Mouse (Mus musculus) myocyte (in vitro differentiated cells): ENCODE results near the gene Ak2. TPM values are rescaled to one million over a fixed set of nuclear protein-coding genes. Genes with fewer than 3 reads are reported as not detected.

ENCODE experiments used
- H3K27me3 ChIP-seq: one replicate; pipeline ENCODE4 v1.6.1; 2011; ENCODE audit not compliant: control insufficient read depth, insufficient read depth, insufficient read length
- H3K36me3 ChIP-seq: one replicate; pipeline ENCODE4 v1.6.1; 2011; ENCODE audit not compliant: control insufficient read depth, insufficient read depth
- H3K4me2 ChIP-seq: one replicate; pipeline ENCODE4 v1.6.1; 2011; ENCODE audit warnings: low read depth, control low read depth
- H3K4me3 ChIP-seq: one replicate; pipeline ENCODE4 v1.5.1; 2011; ENCODE audit warnings: mild to moderate bottlenecking, control low read depth, moderate library complexity
- H3K79me2 ChIP-seq: one replicate; pipeline ENCODE4 v1.6.1; 2011; ENCODE audit not compliant: control insufficient read depth, insufficient read depth
- H3ac ChIP-seq: one replicate; pipeline ENCODE4 v1.6.1; 2011; ENCODE audit not compliant: control insufficient read depth, insufficient read length
- CEBPB ChIP-seq: IDR thresholded peaks from 2 replicates; pipeline ENCODE4 v1.6.1; 2011; ENCODE audit warnings: mild to moderate bottlenecking, moderate library complexity; ENCODE audit not compliant: poor library complexity, insufficient read depth, severe bottlenecking
- E2F4 ChIP-seq: IDR thresholded peaks from one replicate; pipeline ENCODE4 v1.6.1; 2011; ENCODE audit warnings: mild to moderate bottlenecking, control low read depth, moderate library complexity; ENCODE audit not compliant: insufficient read depth
- MAX ChIP-seq: IDR thresholded peaks from one replicate; pipeline ENCODE4 v1.6.1; 2011; ENCODE audit warnings: low read depth, mild to moderate bottlenecking, control low read depth
- MYOD1 ChIP-seq, 3 experiments: IDR thresholded peaks; one replicate each; pipeline ENCODE4 v1.6.1; 2011; ENCODE audit warnings: control low read depth in 2 of 3, low read depth in 2 of 3, mild to moderate bottlenecking in 2 of 3, moderate library complexity in 1 of 3; ENCODE audit not compliant: insufficient read length in 2 of 3, control insufficient read depth in 1 of 3
- MYOG ChIP-seq, 3 experiments: IDR thresholded peaks; one replicate each; pipeline ENCODE4 v1.6.1; 2011; ENCODE audit warnings: control low read depth in 2 of 3, low read depth in 2 of 3, mild to moderate bottlenecking in 2 of 3; ENCODE audit not compliant: insufficient read length in 2 of 3, control insufficient read depth in 1 of 3, insufficient read depth in 1 of 3
- POLR2A ChIP-seq: IDR thresholded peaks from one replicate; pipeline ENCODE4 v1.6.1; 2011; ENCODE audit warnings: low read depth, mild to moderate bottlenecking, control low read depth, moderate library complexity; ENCODE audit not compliant: insufficient read length
- POLR2AphosphoS2 ChIP-seq: IDR thresholded peaks from one replicate; pipeline ENCODE4 v1.6.1; 2011; ENCODE audit warnings: low read depth, control low read depth; ENCODE audit not compliant: insufficient read length
- REST ChIP-seq: IDR thresholded peaks from one replicate; pipeline ENCODE4 v1.6.1; 2011; ENCODE audit warnings: mild to moderate bottlenecking, control low read depth, moderate library complexity; ENCODE audit not compliant: insufficient read depth, insufficient read length
- SRF ChIP-seq: IDR thresholded peaks from one replicate; pipeline ENCODE4 v1.6.1; 2011; ENCODE audit warnings: low read depth; ENCODE audit not compliant: control insufficient read depth, insufficient read length
- TCF12 ChIP-seq: IDR thresholded peaks from one replicate; pipeline ENCODE4 v1.6.1; 2011; ENCODE audit warnings: mild to moderate bottlenecking, control low read depth; ENCODE audit not compliant: poor library complexity, insufficient read depth, severe bottlenecking
- TCF3 ChIP-seq: IDR thresholded peaks from one replicate; pipeline ENCODE4 v1.6.1; 2011; ENCODE audit warnings: low read depth, control low read depth; ENCODE audit not compliant: insufficient read length
- USF1 ChIP-seq: IDR thresholded peaks from one replicate; pipeline ENCODE4 v1.6.1; 2011; ENCODE audit warnings: low read depth, mild to moderate bottlenecking, control low read depth, moderate library complexity
- polyA plus RNA-seq: library from polyadenylated mRNA; unstranded; fragments of >200 nt; fragmentation: generic; extraction: Trizol; gene quantifications from one replicate; pipeline ENCODE4 v1.2.1, GENCODE M21; 2012; ENCODE audit warnings: missing spikeins

Gene Ak2
- polyA plus RNA-seq, 1 experiment, result 83.0 TPM

DNA sequence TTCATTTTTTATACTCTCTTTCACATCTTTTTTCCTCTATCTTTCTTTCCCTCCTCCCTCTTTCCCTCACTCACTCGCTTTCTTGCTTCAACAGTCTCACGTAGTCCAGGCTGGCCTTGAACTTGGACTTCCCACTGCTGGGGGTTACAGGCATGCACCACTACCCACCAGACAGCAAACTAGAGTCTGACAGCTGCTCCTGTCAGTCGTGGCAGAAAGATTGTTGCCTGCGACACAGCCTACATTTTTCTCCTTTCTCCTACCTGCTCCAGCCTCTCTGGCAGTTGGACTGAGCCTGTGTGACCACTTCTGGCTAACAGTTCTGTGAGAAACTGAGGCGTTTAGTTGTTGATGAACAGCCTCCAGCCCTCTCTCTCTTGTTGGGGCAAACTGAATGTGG, 63.8 kb downstream of the Ak2 start:
- H3K27me3 ChIP-seq, result no peaks in the 10 kb centered on the region

DNA sequence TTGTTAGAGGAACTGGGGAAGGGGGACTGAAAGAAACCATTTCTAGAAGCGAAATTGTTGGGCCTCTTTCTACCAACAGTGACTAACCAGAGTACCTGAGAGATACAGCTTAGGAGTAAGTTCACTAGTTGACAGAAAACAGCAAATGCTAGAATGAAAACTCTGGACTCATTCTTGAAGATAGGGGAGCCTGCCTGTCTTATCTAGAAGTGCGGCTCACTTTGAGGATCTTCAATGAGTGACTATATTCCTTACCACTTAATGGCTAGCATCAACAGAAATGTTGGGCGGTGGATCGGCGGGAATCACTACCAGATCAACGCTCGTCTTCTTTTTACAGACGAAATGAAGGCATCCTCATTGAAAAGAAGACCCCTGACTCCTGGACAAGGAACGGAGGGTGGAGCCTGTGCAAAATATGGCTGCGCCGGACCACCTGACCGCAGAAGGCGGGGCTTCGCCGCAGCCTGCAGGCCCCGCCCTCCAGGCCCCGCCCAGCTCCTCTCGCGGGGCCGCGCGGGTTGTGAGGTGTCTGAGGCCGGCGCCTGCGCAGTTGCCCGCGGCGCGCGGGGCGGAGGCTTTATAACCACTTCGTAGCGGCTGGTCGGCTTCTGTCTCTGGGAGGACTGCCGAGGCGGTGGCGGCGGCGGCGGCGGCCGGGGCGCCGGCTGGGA, 65.9 kb downstream of the Ak2 start:
- peaks cover 1% of the 10 kb centered on the region for H3K36me3 ChIP-seq
- H3K79me2 ChIP-seq, result peaks cover 40% of the 10 kb centered on the region
- H3K4me3 ChIP-seq, result peak overlapping the region; percentile 69
- peak overlapping the region; percentile 71 for H3K4me2 ChIP-seq
- no peak for TF ChIP-seq MYOD1 (IDR thresholded peaks at IDR 0.05; ENCODE audit: control insufficient read depth in 1 of 3, insufficient read length in 2 of 3, low read depth in 2 of 3)
- peak in 1 of 3 experiments; percentile 36 for TF ChIP-seq MYOG (IDR thresholded peaks at IDR 0.05; ENCODE audit: control insufficient read depth in 1 of 3, insufficient read depth in 1 of 3, insufficient read length in 2 of 3, low read depth in 2 of 3)
- TF ChIP-seq TCF3, result no peak
- no peak for TF ChIP-seq MAX
- TF ChIP-seq SRF, result peak; percentile 16
- TF ChIP-seq E2F4, result no peak
- peak; percentile 99 for TF ChIP-seq POLR2A
- TF ChIP-seq TCF12, result no peak
- TF ChIP-seq USF1, result peak; percentile 60
- TF ChIP-seq CEBPB, result no peak
- no peak for TF ChIP-seq REST
- TF ChIP-seq POLR2AphosphoS2, result peak; percentile 84
- peak overlapping the region; percentile 69 for H3ac ChIP-seq
- H3K27me3 ChIP-seq, result no peaks in the 10 kb centered on the region

More for the DNA sequence above, 63.8 kb downstream of the Ak2 start:
- no peak overlapping the region for H3K4me2 ChIP-seq
- no peak overlapping the region for H3K4me3 ChIP-seq
- no peak overlapping the region for H3ac ChIP-seq
- TF ChIP-seq TCF12 (no peak), POLR2AphosphoS2 (no peak), CEBPB (no peak), TCF3 (no peak), USF1 (no peak), MYOD1 (IDR thresholded peaks at IDR 0.05; ENCODE audit: control insufficient read depth in 1 of 3, insufficient read length in 2 of 3, low read depth in 2 of 3) (peak in 2 of 3 experiments; percentile 62 to 75), MYOG (IDR thresholded peaks at IDR 0.05; ENCODE audit: control insufficient read depth in 1 of 3, insufficient read depth in 1 of 3, insufficient read length in 2 of 3, low read depth in 2 of 3) (peak in 1 of 3 experiments; percentile 6)
- no peaks in the 10 kb centered on the region for H3K36me3 ChIP-seq
- H3K79me2 ChIP-seq, result peaks cover 19% of the 10 kb centered on the region

DNA sequence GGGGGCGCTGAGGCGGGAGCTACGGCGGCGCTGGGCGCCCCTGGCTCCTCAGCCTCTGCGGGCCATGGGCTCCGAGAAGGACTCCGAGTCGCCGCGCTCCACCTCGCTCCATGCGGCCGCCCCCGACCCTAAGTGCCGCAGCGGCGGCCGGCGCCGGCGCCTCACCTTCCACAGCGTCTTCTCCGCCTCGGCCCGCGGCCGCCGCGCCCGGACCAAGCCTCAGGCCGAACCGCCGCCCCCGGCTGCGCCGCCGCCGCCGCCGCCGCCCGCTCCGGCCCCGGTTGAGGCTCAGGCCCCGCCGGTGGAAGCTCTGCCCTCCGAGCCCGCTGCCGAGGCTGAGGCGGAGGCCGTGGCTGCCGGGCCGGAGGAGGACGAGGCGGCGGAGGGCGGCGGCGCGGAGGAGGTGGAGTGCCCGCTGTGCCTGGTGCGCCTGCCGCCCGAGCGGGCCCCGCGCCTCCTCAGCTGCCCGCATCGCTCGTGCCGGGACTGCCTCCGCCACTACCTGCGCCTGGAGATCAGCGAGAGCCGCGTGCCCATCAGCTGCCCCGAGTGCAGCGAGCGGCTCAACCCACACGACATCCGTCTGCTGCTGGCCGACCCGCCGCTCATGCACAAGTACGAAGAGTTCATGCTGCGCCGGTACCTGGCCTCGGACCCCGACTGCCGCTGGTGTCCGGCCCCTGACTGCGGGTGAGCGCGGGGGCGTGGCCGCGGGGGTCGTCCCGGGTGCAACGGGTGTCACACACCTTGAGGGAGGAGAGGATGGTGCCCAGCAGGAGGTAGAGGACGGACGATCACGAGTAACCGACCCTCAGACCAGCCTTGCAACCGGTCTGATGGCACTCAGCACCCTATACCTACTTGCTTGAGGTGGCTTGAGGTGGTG, 66.7 kb downstream of the Ak2 start, which contains the start of gene Rnf19b:
TSS of gene Rnf19b (plus strand) at position 65 of the 886 bp plus-strand sequence.
- Histone ChIP-seq H3K4me2 (peak within 1 kb of the TSS; percentile 98), H3K79me2 (peaks cover 48% of the 10 kb centered on the region), H3K27me3 (no peaks in the 10 kb centered on the region), H3K36me3 (peaks cover 6% of the 10 kb centered on the region), H3ac (peak within 1 kb of the TSS; percentile 69), H3K4me3 (peak within 1 kb of the TSS; percentile 69)
- peak in 1 of 3 experiments; percentile 51 for TF ChIP-seq MYOD1 (IDR thresholded peaks at IDR 0.05; ENCODE audit: control insufficient read depth in 1 of 3, insufficient read length in 2 of 3, low read depth in 2 of 3)
- TF ChIP-seq TCF12, result no peak
- TF ChIP-seq MYOG (IDR thresholded peaks at IDR 0.05; ENCODE audit: control insufficient read depth in 1 of 3, insufficient read depth in 1 of 3, insufficient read length in 2 of 3, low read depth in 2 of 3), result peak in 2 of 3 experiments; percentile 10 to 25

DNA sequence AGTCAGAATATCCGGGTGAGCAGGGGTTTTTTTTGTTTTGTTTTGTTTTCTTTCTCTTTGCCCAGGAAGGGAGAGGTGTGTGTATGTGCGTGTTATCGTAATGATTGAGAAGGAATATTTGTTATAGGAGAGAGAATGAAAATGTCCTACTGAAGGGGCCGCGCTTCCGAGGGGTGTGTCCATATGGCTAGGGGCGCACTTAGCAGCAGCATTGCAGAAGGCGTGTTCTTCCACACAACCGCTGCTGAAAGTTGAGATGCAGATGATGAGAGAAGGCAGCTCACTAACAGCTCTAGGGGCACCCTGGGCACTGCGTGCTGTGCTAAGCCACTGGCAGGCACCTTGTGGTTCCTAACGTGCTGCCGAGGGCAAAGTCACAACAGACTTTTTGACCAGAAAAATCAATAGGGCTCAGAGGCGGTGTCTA, 67.4 kb downstream of the Ak2 start:
- TF ChIP-seq SRF (no peak), USF1 (no peak), MYOG (IDR thresholded peaks at IDR 0.05; ENCODE audit: control insufficient read depth in 1 of 3, insufficient read depth in 1 of 3, insufficient read length in 2 of 3, low read depth in 2 of 3) (no peak), MYOD1 (IDR thresholded peaks at IDR 0.05; ENCODE audit: control insufficient read depth in 1 of 3, insufficient read length in 2 of 3, low read depth in 2 of 3) (no peak), TCF12 (no peak), CEBPB (no peak), TCF3 (no peak), MAX (no peak), REST (no peak), POLR2AphosphoS2 (no peak), E2F4 (no peak), POLR2A (no peak)
- peak overlapping the region; percentile 69 for H3K4me3 ChIP-seq
- H3K36me3 ChIP-seq, result peaks cover 6% of the 10 kb centered on the region
- peak overlapping the region; percentile 98 for H3K4me2 ChIP-seq
- H3K27me3 ChIP-seq, result no peaks in the 10 kb centered on the region
- H3K79me2 ChIP-seq, result peaks cover 55% of the 10 kb centered on the region
- H3ac ChIP-seq, result peak overlapping the region; percentile 69
